Mouse (Mus musculus) midbrain, embryonic 16.5 days (tissue): ENCODE measurements around the gene Ncl. TPM values are rescaled to one million over a fixed set of nuclear protein-coding genes. Genes with fewer than 3 reads are reported as not detected.

ENCODE experiments used
- ATAC-seq: fragments of 200-750 bp; cut with Nextera tagmentation; 2 replicates; pipeline ENCODE4 v1.8.0; 2017; ENCODE audit warnings: moderate TSS enrichment
- H3K27ac ChIP-seq: fragments of 300-500 bp; sonication (generic); 2 replicates; pipeline ENCODE4 v1.5.1; 2014; ENCODE audit warnings: mild to moderate bottlenecking, low read length, mixed read lengths
- H3K27me3 ChIP-seq: fragments of 300-500 bp; sonication (generic); 2 replicates; pipeline ENCODE4 v1.6.1; 2014; ENCODE audit warnings: low read depth, low read length, mixed read lengths; ENCODE audit not compliant: control insufficient read depth, insufficient read depth
- H3K36me3 ChIP-seq: fragments of 300-500 bp; sonication (generic); 2 replicates; pipeline ENCODE4 v1.6.1; 2014; ENCODE audit warnings: mild to moderate bottlenecking, low read length, moderate library complexity, mixed read lengths; ENCODE audit not compliant: control insufficient read depth, insufficient read depth
- H3K4me1 ChIP-seq: fragments of 300-500 bp; sonication (generic); 2 replicates; pipeline ENCODE4 v1.6.1; 2014; ENCODE audit warnings: mild to moderate bottlenecking, low read length, mixed read lengths; ENCODE audit not compliant: control insufficient read depth, insufficient read depth
- H3K4me2 ChIP-seq: fragments of 300-500 bp; sonication (generic); 2 replicates; pipeline ENCODE4 v1.6.1; 2014; ENCODE audit warnings: mild to moderate bottlenecking, low read length, mixed read lengths
- H3K4me3 ChIP-seq: fragments of 300-500 bp; sonication (generic); 2 replicates; pipeline ENCODE4 v1.5.1; 2014; ENCODE audit warnings: low read depth, mild to moderate bottlenecking, low read length, moderate library complexity, mixed read lengths
- H3K9ac ChIP-seq: fragments of 300-500 bp; sonication (generic); 2 replicates; pipeline ENCODE4 v1.6.1; 2014; ENCODE audit warnings: low read depth, low read length, mixed read lengths
- H3K9me3 ChIP-seq: fragments of 300-500 bp; sonication (generic); replicated peaks from 2 replicates; pipeline ENCODE4 v1.6.1; 2014; ENCODE audit warnings: mild to moderate bottlenecking, low read length, mixed read lengths; ENCODE audit not compliant: control insufficient read depth, poor library complexity, severe bottlenecking
- WGBS: fragments of 180-500 bp; shearing (Covaris S2); extraction: QIAGEN DNeasy Blood & Tissue Kit; methylation state at CpG from one replicate; pipeline ENCODE4 v1.1.7; 2014; 5-methylcytosine and 5-hydroxymethylcytosine counted together
- polyA plus RNA-seq: library from polyadenylated mRNA; unstranded; fragments of >200 nt; fragmentation: Nextera tagmentation; extraction: Ambion mirVana; gene quantifications from 2 replicates; pipeline ENCODE4 v1.2.1, GENCODE M21; 2015

Gene Ncl
- polyA plus RNA-seq, 1 experiment from 2014 or later: 195 TPM

DNA sequence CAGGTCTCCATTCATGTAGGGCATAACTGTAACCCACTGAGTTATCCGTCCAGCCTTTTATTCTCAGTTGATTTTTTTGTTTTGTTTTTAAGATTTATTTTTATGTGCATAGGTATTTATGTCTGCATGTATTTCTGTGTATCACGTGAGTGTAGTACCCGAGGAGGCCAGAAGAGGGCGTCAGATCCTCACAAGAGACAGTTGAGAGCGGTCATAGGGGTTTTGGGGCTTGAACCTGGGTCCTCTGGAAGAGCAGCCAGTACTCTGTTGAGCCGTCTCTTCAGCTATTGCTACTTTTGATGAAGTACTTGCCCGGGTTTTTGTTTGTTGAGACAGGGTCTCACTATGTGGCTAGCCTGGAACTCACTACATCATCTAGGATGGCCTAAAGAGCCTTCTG lies 36.7 kb upstream of the Ncl start:
- Histone ChIP-seq H3K36me3 (no peaks in the 10 kb centered on the region), H3K9ac (no peak overlapping the region), H3K4me3 (no peak overlapping the region), H3K27me3 (no peaks in the 10 kb centered on the region), H3K9me3 (no peaks in the 10 kb centered on the region), H3K4me2 (no peak overlapping the region), H3K4me1 (no peaks in the 10 kb centered on the region), H3K27ac (no peak overlapping the region)
- no peak for ATAC-seq
- 69% methylated on average over 7 of the region's 7 CpGs for WGBS

DNA sequence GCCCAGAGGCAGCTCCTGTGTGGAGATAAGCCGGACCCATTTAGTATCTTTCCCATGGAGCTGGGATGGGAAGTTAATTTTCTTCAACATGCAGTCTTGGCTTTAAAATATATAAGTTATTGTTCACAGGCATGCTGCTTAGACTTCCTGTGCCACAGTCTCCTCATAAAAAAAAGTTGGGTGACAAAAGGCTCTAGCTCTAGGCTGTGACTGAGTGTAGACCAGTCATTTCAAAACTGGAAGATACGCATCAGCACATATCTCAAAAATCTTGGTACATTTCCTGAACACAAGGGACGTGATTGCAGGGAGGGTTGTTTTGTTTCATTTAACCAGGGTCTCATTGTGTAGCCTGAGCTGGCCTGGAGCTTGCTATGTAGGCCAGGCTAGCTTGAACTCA lies 35.0 kb upstream of the Ncl start:
- Histone ChIP-seq H3K27ac (no peak overlapping the region), H3K9ac (no peak overlapping the region), H3K27me3 (no peaks in the 10 kb centered on the region), H3K36me3 (no peaks in the 10 kb centered on the region), H3K4me3 (no peak overlapping the region), H3K9me3 (no peaks in the 10 kb centered on the region), H3K4me1 (no peaks in the 10 kb centered on the region), H3K4me2 (no peak overlapping the region)
- no peak for ATAC-seq
- WGBS: 90% methylated on average over 3 of the region's 3 CpGs

DNA sequence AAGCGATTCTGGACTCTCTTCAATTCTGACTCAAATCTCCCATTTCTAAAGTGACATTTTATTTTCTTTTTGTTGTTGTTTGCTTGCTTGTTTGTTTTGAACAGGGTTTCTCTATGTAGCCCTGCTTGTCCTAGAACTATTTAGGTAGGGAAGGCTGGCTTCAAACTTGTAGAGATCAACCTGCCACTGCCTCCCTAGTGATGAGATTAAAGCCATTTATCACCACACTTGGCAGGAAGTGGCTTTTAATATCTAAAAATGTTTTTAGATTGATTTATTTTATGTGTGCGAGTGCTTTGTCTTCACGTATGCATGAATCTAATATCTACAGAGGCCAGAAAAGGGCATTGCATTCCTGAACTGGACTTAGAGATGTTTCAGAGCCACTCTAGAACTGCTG lies 34.0 kb upstream of the Ncl start:
- WGBS: 90% methylated on average over 3 of the region's 3 CpGs
- no peaks in the 10 kb centered on the region for H3K36me3 ChIP-seq
- H3K9me3 ChIP-seq: no peaks in the 10 kb centered on the region
- H3K4me3 ChIP-seq: no peak overlapping the region
- H3K4me1 ChIP-seq: no peaks in the 10 kb centered on the region
- H3K27ac ChIP-seq: no peak overlapping the region
- H3K27me3 ChIP-seq: no peaks in the 10 kb centered on the region
- no peak overlapping the region for H3K4me2 ChIP-seq
- no peak overlapping the region for H3K9ac ChIP-seq
- no peak for ATAC-seq

DNA sequence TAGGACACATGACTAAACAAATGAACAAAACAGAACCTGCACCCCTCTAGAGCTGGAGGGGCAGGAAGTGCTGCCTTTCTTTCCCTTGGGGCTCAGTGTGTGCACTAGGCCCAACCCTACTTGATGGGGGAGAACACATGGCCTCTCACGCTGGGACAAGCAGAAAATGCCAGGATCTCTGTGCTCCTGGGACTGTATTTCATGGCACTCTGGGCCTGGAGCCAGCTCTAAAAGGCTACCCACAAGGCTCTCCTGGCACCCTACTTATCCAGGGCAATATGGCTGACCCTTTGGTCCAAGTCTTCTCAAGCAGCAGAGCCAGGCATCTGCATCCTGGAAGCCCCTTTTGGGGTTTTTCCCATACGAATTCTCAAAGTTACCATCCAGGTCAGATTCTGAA lies 32.2 kb upstream of the Ncl start:
- Histone ChIP-seq H3K36me3 (no peaks in the 10 kb centered on the region), H3K9ac (no peak overlapping the region), H3K4me2 (no peak overlapping the region), H3K9me3 (no peaks in the 10 kb centered on the region), H3K27ac (no peak overlapping the region), H3K4me1 (no peaks in the 10 kb centered on the region), H3K4me3 (no peak overlapping the region), H3K27me3 (no peaks in the 10 kb centered on the region)
- no peak for ATAC-seq
- WGBS: 83% methylated on average over 2 of the region's 2 CpGs

DNA sequence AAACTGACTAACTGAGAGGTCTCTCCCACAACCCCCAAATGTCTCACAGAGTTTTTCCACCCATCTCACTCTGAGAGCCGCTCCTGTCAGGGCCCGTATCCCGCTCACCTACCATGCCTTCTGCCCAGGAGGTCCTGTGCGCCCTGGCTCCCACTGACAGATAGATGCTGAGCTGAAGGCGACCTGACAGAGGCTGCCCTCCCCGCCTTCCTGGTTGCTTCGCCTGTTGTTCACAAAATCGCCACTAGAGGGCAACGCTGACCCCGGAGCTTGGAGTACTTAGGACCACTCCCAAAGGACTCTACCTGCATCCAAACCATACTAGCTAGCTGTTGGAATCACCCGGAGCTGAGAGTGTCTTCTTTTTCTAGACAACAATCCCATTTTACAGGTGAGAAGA lies 30.0 kb upstream of the Ncl start:
- no peak overlapping the region for H3K27ac ChIP-seq
- 0 out of 2 replicates have a peak overlapping the region, but pooled peaks have one; percentile 39 for H3K9ac ChIP-seq
- no peaks in the 10 kb centered on the region for H3K4me1 ChIP-seq
- no peaks in the 10 kb centered on the region for H3K27me3 ChIP-seq
- H3K36me3 ChIP-seq: no peaks in the 10 kb centered on the region
- H3K9me3 ChIP-seq: no peaks in the 10 kb centered on the region
- ATAC-seq: peak; percentile 14; the same call in 1 of the 2 replicates
- 2% methylated on average over 11 of the region's 11 CpGs for WGBS
- no peak overlapping the region for H3K4me2 ChIP-seq
- H3K4me3 ChIP-seq: no peak overlapping the region

DNA sequence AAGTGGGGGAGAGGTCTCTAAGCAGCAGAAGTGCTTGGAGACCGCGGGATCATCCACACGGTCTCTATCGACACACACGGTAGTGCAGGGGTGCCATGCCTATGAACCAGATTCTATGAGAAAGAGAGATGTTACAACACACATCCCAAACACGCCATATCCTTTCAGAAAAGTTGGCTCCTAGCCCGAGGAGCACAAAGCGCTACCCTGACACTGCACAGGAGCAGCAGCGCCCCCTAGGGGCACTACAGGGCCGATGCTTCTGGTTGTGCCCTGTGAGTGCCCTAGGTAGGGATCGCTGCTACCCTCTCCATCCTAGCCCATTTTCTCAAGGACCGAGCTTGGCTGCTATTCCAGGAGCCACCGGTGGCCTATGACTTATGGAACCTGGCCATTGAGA lies 21.8 kb upstream of the Ncl start:
- Histone ChIP-seq H3K27me3 (no peaks in the 10 kb centered on the region), H3K4me1 (no peaks in the 10 kb centered on the region), H3K9me3 (no peaks in the 10 kb centered on the region), H3K36me3 (no peaks in the 10 kb centered on the region), H3K27ac (no peak overlapping the region), H3K9ac (no peak overlapping the region), H3K4me2 (no peak overlapping the region), H3K4me3 (no peak overlapping the region)
- WGBS: 30% methylated on average over 13 of the region's 13 CpGs
- no peak for ATAC-seq

DNA sequence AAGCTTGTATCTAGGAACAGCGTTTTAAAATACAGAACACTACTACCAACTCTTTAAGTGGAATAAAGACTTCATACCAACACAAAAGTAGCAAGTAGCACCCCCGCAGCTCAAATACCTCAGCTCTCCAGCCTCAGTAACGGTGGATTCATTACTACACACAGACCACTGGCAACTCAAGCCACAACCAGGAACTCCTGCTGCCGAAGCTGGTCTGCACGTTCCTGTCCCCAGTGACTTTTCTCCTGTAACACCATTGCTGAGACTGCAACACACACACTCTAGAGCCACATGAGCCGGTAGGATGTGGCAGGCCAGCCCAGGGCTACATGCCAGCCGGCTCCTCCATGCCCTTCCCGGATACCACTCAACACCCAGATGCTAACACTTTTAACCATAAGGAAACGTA lies 20.0 kb upstream of the Ncl start:
- H3K4me1 ChIP-seq: no peaks in the 10 kb centered on the region
- no peak overlapping the region for H3K4me3 ChIP-seq
- H3K27ac ChIP-seq: no peak overlapping the region
- H3K9me3 ChIP-seq: no peaks in the 10 kb centered on the region
- H3K36me3 ChIP-seq: no peaks in the 10 kb centered on the region
- H3K27me3 ChIP-seq: no peaks in the 10 kb centered on the region
- H3K4me2 ChIP-seq: no peak overlapping the region
- 79% methylated on average over 9 of the region's 9 CpGs for WGBS
- ATAC-seq: no peak
- H3K9ac ChIP-seq: no peak overlapping the region

DNA sequence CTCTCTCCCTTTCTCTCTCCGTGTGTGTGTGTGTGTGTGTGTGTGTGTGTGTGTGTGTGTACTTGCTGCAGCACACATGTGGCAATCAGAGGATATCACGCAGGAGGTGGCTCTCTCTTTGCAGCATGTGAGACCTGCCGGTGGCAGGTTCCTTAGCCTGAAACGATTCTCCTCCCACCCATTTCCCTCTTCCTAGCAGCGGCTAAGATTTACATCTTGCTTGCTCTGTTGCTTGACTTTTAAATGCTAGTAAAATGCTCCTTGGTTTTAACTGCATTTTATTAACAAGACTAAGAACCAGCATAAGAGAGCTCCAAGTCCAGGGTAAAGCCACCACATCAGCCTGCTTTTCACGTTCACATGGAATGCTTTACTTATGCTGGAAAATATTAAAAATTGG lies 19.5 kb upstream of the Ncl start:
- WGBS: 68% methylated on average over 6 of the region's 6 CpGs

DNA sequence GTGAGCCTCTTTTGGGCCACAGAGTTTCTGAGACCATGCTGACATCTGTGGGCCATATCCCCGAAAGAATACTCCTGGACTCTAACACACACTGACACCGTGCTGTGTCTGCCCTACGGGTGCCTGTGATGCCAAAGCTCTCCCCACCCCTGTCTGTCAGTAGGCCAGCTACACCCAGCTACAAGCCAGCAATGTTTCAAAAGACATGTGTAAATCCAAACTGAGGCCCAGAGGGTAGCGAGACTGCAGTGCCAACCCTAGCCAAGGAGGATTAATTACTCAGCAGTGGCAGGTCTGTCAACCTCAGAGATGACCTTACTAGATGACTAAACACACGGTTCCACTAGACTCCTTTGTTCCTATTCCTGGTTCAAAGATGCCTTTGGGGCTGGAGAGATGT lies 17.2 kb upstream of the Ncl start:
- H3K27ac ChIP-seq: no peak overlapping the region
- H3K36me3 ChIP-seq: no peaks in the 10 kb centered on the region
- ATAC-seq: no peak
- no peaks in the 10 kb centered on the region for H3K27me3 ChIP-seq
- no peaks in the 10 kb centered on the region for H3K9me3 ChIP-seq
- no peak overlapping the region for H3K4me2 ChIP-seq
- 73% methylated on average over 5 of the region's 5 CpGs for WGBS
- H3K9ac ChIP-seq: no peak overlapping the region
- no peak overlapping the region for H3K4me3 ChIP-seq
- no peaks in the 10 kb centered on the region for H3K4me1 ChIP-seq

More for the DNA sequence above, 19.5 kb upstream of the Ncl start:
- Histone ChIP-seq H3K4me3 (no peak overlapping the region), H3K27me3 (no peaks in the 10 kb centered on the region), H3K27ac (no peak overlapping the region), H3K9me3 (no peaks in the 10 kb centered on the region), H3K9ac (no peak overlapping the region), H3K36me3 (no peaks in the 10 kb centered on the region), H3K4me2 (no peak overlapping the region), H3K4me1 (no peaks in the 10 kb centered on the region)
- ATAC-seq: no peak

DNA sequence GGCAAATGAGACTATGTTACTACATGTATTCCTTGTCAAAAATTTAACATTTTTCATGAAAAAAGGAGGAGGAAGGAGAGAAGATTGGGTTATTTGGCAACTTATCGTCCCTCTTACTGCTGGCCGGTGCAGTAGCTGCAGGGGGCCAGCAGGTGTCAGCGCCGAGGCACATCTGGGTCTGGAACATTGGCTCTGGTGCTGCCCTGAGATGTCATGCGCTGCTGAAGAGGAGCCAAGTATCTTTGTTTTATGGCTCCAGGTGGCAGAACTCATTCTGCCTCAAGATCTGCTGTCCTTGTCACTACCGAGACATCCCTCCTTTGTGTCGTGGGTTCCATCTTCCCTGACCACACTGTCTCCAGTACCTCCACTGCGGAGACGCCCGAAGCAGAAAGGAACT lies 12.8 kb upstream of the Ncl start:
- ATAC-seq: peak; percentile 45; the same call in 1 of the 2 replicates
- H3K4me3 ChIP-seq: no peak overlapping the region
- no peaks in the 10 kb centered on the region for H3K4me1 ChIP-seq
- WGBS: 53% methylated on average over 10 of the region's 10 CpGs
- no peaks in the 10 kb centered on the region for H3K36me3 ChIP-seq
- H3K9ac ChIP-seq: no peak overlapping the region
- no peaks in the 10 kb centered on the region for H3K9me3 ChIP-seq
- no peak overlapping the region for H3K27ac ChIP-seq
- H3K27me3 ChIP-seq: no peaks in the 10 kb centered on the region
- H3K4me2 ChIP-seq: no peak overlapping the region
